Mouse (Mus musculus): ENCODE measurements around the gene Srsf5. TPM values are rescaled to one million over a fixed set of nuclear protein-coding genes. Genes with fewer than 3 reads are reported as not detected.
A peak's percentile ranks its signal among the peaks of the same experiment; 100 is the strongest.

Gene Srsf5
- 100 to 1,000 TPM; 356 to 358 TPM for total RNA-seq (2021)
- long read RNA-seq, experiment 1, transcript Srsf5-201 (8 exons, 1,527 nt) = major isoform, 13 of 139 reads
- long read RNA-seq, experiment 1, transcript Srsf5-212 (7 exons, 2,720 nt) = minor isoform, 9 of 139 reads
- long read RNA-seq, experiment 1, transcript Srsf5-205 (8 exons, 1,568 nt) = minor isoform, 10 of 139 reads
- long read RNA-seq, experiment 1, partial matches to known transcripts = 11 of 139 reads
- long read RNA-seq, experiment 1, other reads (novel, unspliced or antisense) = 92 of 139 reads
- long read RNA-seq, experiment 2, transcript Srsf5-203 (8 exons, 1,491 nt) = minor isoform, 8 of 175 reads
- long read RNA-seq, experiment 2, transcript Srsf5-205 (8 exons, 1,568 nt) = minor isoform, 20 of 175 reads
- long read RNA-seq, experiment 2, transcript Srsf5-201 (8 exons, 1,527 nt) = major isoform, 34 of 175 reads
- long read RNA-seq, experiment 2, transcript Srsf5-212 (7 exons, 2,720 nt) = minor isoform, 7 of 175 reads
- long read RNA-seq, experiment 2, partial matches to known transcripts = 14 of 175 reads
- long read RNA-seq, experiment 2, other reads (novel, unspliced or antisense) = 88 of 175 reads

DNA sequence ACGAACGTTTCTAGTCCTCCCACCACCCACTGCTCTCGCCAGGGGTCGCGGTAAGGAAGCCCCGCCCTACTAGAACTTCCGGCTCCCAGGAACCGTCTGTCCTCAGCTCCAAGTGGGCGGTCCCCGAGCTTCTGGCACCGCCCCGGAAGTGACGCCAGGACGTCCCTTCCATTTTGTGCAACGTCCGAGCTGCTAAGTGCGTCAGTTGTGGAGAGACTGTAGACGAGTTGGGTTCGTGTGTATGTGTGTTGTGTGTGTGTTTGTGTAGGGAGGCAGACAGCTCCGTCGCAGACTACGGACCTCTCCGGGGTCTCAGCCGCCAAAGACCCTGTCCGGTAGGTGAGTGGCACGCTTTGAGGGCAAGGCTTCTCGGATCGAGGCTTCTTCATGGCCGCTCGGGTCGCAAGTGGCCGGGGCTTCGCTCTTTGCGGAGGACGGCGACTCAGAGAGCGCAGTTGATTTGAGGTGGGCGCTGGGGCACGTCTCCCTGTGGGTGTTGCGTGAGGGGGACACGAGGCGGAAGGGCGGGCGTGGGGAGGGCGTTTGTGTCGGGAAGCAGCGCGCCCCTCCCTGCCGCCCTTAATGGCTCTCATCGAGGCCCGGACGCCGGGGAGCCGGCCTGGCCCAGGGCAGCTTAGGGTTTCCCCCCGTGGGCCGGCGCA lies at the start of gene Srsf5:
Srsf5 (plus strand) TSS at position 171 of the 662 bp plus-strand sequence.
- peak; percentile 97 to 99 for DNase-seq (ENCODE audit: low spot score in 2 of 2)
- Histone ChIP-seq H3K4me3 (peak within 1 kb of the TSS; percentile 94), H3K27ac (peak within 1 kb of the TSS; percentile 99)
- peak; percentile 65 for TF ChIP-seq CTCF (conservative IDR thresholded peaks at IDR 0.05)

DNA sequence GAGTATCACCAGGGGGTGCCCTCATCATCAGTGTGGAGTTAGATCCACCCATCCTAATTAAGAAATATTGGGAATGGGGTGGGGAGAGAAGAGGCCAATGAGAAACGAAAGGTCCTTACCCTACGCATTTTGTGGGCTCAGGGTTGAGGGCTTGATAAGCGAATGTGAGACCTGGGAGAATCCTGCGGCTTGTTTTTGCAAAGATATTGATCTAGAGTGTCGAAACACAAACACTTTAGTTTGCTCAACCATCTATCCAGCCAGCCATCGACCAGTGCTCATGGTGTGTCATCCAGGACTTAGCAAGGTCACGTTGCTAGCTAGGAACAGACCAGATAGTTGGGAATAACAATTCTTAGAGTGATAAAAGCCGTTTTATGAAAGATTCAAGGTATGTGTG lies 35.7 kb upstream of the Srsf5 start:
- no peak for DNase-seq (ENCODE audit: low spot score in 2 of 2)
- H3K27ac ChIP-seq = no peak overlapping the region
- H3K4me3 ChIP-seq = no peak overlapping the region
- no peak for TF ChIP-seq CTCF (conservative IDR thresholded peaks at IDR 0.05)

DNA sequence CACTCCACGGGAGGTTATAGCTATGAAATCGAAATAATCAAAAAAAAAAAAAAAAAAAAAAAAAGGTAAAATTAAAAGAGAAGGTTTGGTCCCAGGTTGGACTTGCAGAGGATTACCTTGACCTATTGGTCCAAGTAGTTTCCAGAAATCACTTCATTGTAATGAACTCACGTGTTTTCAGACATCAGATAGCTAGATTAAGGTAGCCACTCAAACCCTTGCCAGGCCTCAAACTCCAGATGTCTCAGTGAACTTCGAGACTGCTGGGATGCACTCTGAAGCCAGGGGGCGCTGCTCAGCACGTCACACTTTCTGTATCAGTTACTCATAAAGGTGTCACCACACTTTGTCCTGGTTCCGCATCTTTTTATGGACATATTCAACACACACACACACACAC lies 27.5 kb upstream of the Srsf5 start:
- Histone ChIP-seq H3K4me3 (no peak overlapping the region), H3K27ac (no peak overlapping the region)
- no peak for DNase-seq (ENCODE audit: low spot score in 2 of 2)
- peak; percentile 65 for TF ChIP-seq CTCF (conservative IDR thresholded peaks at IDR 0.05)

DNA sequence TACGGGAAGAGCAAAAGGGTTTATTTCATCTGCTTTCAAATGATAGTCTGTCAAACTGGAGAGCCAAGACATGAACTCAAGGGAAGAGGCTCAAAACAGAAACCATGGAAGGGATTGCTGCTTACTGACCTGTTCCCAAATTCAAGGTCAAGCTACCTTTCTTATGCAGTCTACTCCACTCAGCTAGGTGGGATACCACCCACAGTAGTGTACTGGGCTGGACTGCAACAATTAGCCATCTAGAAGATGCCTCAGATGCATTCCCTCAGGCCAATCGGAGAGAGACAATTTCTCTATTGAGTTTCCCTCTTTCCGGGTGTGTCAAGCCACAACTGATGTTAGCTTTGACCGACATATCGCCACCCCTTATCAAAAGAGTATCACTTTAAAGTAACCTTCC lies 24.0 kb upstream of the Srsf5 start:
- TF ChIP-seq CTCF (conservative IDR thresholded peaks at IDR 0.05) = no peak
- DNase-seq (ENCODE audit: low spot score in 2 of 2) = no peak
- no peak overlapping the region for H3K27ac ChIP-seq
- no peak overlapping the region for H3K4me3 ChIP-seq

DNA sequence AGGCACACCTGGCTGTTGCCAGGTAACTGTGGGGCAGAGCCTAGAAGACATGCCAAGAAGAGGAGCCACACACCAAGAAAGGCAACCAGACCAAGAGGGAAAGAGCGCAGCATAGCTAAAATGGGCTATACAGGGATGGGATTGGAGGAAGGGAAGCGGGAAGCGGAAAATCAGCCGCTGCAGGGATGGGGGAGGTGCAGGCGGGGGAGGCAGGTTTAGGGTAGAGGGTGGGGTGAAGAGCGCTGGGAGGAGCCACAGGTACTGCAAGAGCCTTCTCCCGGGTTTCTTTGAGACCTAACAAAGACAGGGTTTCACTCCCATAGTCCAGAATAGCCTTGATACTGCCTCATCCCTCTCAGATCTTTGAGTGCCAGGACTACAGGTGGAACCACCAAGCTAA lies 22.4 kb upstream of the Srsf5 start:
- Histone ChIP-seq H3K27ac (no peak overlapping the region), H3K4me3 (peak overlapping the region; percentile 23; the same call in 1 of the 2 replicates)
- no peak for TF ChIP-seq CTCF (conservative IDR thresholded peaks at IDR 0.05)
- peak in 1 of 2 experiments; percentile 5 for DNase-seq (ENCODE audit: low spot score in 2 of 2)

DNA sequence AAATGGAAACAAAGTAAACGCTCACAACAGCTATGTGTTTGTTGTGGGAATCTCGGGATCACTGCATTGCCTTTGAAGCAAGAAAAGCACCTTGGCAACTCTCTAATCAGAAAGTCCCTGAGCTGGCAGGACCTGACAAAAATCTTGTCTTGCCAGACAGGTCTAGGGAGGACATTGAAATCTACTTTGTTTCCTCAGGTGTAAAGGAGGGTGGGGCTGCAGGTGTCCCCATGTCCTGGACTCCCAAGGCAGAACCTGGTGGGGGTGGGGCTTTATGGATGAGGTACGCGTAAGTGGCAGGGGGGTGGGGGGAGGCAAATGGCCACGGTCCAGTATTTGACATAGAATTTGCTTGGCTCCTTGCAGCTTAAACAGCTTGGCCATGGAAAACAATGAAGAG lies 21.7 kb upstream of the Srsf5 start:
- TF ChIP-seq CTCF (conservative IDR thresholded peaks at IDR 0.05) = no peak
- H3K27ac ChIP-seq = no peak overlapping the region
- H3K4me3 ChIP-seq = no peak overlapping the region
- no peak for DNase-seq (ENCODE audit: low spot score in 2 of 2)

DNA sequence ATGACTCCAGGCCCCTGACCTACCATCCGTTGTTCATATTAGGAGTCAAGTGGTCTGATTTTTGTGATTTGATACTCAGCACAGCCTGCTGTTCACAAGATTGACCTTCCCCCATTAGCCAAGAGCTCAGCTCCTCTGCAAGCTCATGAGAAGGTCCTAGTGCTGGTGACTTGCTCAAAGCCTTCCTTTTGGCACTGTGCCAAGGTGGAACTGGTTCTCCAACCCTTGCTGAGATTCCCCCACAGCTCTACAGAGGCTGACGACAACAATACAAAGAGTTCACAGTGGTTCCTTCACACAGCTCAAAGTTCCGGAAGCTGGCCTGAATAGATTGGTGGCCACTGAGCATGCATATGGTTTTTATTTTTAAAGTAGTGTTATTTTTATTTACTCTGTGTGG lies 21.1 kb upstream of the Srsf5 start:
- peak in 1 of 2 experiments; percentile 22 for DNase-seq (ENCODE audit: low spot score in 2 of 2)
- TF ChIP-seq CTCF (conservative IDR thresholded peaks at IDR 0.05) = no peak
- Histone ChIP-seq H3K4me3 (no peak overlapping the region), H3K27ac (no peak overlapping the region)

DNA sequence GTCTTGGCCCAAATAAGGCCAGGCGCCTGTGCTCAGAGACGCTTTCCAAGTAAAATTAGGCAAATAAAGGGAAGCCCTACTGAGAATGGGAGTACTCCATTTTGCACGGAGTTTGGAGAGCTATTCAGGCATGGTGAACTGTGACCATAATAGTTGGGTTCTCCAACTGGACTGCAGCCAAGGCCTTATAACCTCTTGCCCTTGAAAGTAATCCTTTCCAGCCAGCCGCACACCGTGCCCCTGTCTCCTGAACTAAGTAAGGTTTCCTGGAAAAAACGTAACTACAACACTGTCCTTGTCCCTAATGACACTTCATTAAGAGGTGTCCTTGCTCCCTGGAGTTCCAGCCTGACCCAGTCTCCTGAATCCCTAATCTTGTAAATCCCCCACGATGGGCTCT lies 19.4 kb upstream of the Srsf5 start:
- Histone ChIP-seq H3K27ac (no peak overlapping the region), H3K4me3 (no peak overlapping the region)
- TF ChIP-seq CTCF (conservative IDR thresholded peaks at IDR 0.05) = no peak
- DNase-seq (ENCODE audit: low spot score in 2 of 2) = no peak

DNA sequence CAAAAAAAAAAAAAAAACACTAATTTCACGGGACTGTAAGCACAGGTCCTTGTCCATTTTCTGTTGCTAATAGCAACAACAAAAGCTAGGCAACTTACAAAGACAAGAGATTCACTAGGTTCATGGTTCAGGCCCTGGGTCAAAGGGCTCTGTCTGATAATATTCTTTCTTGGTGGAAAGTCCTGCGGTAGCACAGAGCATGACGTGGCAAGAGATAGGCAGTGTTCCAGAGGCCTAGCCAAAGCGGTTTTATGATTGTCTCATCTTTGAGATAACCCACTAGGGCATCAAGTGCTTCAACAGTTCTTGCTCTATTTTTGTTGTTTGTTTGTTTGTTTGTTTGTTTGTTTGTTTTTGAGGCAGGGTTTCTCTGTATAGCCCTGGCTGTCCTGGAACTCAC lies 18.8 kb upstream of the Srsf5 start:
- DNase-seq (ENCODE audit: low spot score in 2 of 2) = no peak
- H3K4me3 ChIP-seq = no peak overlapping the region
- no peak for TF ChIP-seq CTCF (conservative IDR thresholded peaks at IDR 0.05)
- H3K27ac ChIP-seq = no peak overlapping the region

DNA sequence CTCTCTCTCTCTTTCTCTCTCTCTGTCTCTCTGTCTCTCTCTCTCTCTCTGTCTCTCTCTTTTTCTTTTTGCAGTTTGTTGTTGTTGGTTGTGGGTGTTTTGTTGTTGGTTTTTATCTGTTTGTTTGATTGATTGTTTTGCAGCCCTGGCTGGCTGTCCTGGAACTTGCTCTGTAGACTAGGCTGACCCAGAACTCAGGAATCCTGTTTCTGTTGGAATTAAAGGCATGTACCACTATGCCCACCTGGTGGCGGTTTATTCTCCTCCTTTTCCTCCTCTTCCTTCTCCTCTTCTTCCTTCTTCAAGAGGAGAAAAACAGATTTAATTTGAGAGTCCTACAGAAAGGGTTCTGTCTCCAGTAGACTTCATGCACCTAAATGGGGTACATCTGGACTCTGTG lies 17.8 kb upstream of the Srsf5 start:
- no peak overlapping the region for H3K27ac ChIP-seq
- no peak for TF ChIP-seq CTCF (conservative IDR thresholded peaks at IDR 0.05)

DNA sequence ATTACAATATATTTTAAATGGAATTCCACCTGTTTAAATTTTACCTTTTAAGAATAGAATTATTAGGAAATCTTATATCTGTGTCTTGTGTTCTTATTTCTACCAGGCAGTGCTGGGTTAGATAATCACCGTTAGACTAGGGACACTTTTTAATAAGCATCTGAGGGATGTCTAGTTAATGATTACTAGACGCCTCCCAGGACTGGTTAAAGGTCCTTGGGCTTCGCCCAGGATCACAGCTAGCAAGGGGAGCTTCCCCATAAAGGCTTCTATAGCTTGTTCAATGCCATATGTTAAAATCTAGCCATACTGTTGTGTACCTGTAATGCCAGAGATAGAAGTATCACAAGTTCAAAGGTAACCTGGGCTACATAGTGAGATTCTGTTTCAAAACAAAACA lies 16.4 kb upstream of the Srsf5 start:
- DNase-seq (ENCODE audit: low spot score in 2 of 2) = no peak
- H3K4me3 ChIP-seq = no peak overlapping the region
- H3K27ac ChIP-seq = no peak overlapping the region
- no peak for TF ChIP-seq CTCF (conservative IDR thresholded peaks at IDR 0.05)

More for the DNA sequence above, 17.8 kb upstream of the Srsf5 start:
- no peak overlapping the region for H3K4me3 ChIP-seq
- DNase-seq (ENCODE audit: low spot score in 2 of 2) = no peak

DNA sequence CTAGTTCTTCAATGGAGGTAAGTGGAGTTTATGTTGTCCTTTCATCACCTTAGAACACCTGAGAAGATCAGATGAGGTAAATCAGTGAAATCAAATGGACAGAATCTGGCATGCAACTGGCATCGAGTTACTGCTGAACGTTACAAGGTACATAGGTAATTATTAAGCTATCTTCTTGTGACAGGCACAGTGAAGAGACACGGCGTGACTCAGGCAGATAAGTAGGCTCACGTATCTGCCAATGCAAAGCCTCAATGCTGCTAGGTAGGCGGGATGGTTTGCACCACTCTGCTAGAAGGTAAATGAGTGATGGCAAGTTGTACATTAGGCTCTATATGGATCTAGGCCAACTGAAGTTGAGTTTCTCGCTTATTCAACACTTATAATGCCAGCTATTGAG lies 15.2 kb upstream of the Srsf5 start:
- no peak overlapping the region for H3K27ac ChIP-seq

DNA sequence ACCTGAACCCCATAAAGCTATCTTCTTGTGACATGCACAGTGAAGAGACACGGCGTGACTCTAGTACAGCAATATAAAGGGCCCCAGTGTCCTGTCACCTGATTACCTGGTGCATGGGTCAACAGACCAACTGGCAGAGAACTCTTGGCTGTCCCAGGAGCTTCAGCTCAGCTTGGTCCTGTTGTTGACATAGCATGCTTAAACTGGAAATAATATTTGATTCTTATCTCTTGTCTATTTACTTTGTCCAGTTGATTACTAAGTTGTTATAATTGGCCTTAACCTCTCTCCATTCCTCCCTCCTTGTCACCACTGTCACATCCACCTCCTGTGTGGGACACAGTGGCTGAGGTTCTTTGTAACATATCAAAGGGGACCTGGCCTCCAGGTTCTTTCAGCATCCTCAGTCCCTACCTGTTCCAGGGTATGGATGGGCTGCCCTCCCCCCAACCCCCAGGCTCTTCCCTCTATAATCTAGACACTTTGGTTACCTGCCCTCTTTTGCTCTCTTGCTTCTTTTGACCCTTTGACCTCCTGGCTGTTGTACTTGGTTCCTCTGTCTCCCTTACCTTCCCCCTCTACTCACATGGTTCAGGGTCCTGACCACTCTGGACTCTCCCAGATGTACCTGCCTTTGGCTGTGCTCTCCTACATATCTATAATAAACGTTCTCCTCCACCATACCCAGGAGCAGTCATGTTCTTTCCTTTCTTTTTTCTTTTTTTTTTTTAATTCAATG lies 13.7 kb upstream of the Srsf5 start:
- DNase-seq (ENCODE audit: low spot score in 2 of 2) = no peak
- Histone ChIP-seq H3K27ac (no peak overlapping the region), H3K4me3 (no peak overlapping the region)
- TF ChIP-seq CTCF (conservative IDR thresholded peaks at IDR 0.05) = no peak

More for the DNA sequence above, 15.2 kb upstream of the Srsf5 start:
- H3K4me3 ChIP-seq = no peak overlapping the region
- no peak for TF ChIP-seq CTCF (conservative IDR thresholded peaks at IDR 0.05)
- DNase-seq (ENCODE audit: low spot score in 2 of 2) = no peak
